In the genomic region with DNA sequence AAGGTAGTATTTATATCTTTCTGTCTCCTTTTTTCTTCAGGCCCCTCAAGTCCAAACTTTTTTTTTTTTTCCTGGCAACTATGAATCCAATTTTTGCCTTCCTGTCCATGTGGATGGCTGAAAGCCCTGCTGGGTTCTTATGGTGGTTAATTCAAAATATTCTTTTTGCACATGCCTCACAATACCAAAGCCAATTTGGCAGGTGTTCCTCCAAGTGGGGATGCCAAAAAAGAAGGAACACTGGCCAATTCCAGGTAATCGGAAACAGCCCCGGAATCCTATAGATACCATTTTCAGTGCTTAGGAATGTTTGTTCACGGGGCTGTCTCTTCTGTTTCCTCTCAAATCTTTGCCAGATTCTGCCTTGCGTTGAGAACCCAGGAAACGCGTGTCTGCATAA, we compare ENCODE assay signal across 25 mouse cellular contexts.
A peak's percentile ranks its signal among the peaks of the same experiment; 100 is the strongest.
DNase-seq lines count a peak whose midpoint lies in the region; ATAC-seq and TF ChIP-seq lines count a peak whose summit lies in the region.
"Had no signal": no experiment of that assay in that cellular context is flagged by ENCODE, and none has a peak within 500 bp of the region (broad histone marks: within the 10 kb centered on the region; RNA-seq: fewer than 3 reads in every experiment).

No protein-coding gene starts in this region.

- H3K27me3 ChIP-seq in cerebellum, adult 2 months (ENCODE audit: control insufficient read depth, insufficient read depth, low read length), result no peaks in the 10 kb centered on the region; the same call in 1 of the 2 replicates
- no peaks in the 10 kb centered on the region for H3K27me3 ChIP-seq in hindbrain, postnatal 0 days (ENCODE audit: insufficient read depth, low read length)
- no peaks in the 10 kb centered on the region for H3K27me3 ChIP-seq in hindbrain, embryonic 14.5 days (ENCODE audit: control insufficient read depth, insufficient read depth, low read length)
- H3K27me3 ChIP-seq: embryonic facial prominence, embryonic 12.5 days; heart, embryonic 15.5 days; hindbrain, embryonic 12.5 days; limb, embryonic 12.5 days; liver, embryonic 15.5 days; neural tube, embryonic 12.5 days had no signal

- H3K4me2 ChIP-seq in hindbrain, postnatal 0 days (ENCODE audit: low read depth, low read length), result no peak overlapping the region
- no peak overlapping the region for H3K4me2 ChIP-seq in hindbrain, embryonic 14.5 days (replicated peaks)
- H3K4me2 ChIP-seq: embryonic facial prominence, embryonic 12.5 days; heart, embryonic 15.5 days; hindbrain, embryonic 12.5 days; limb, embryonic 12.5 days; liver, embryonic 15.5 days; lung, embryonic 14.5 days; neural tube, embryonic 12.5 days had no signal

- no peaks in the 10 kb centered on the region for H3K36me3 ChIP-seq in hindbrain, postnatal 0 days (ENCODE audit: insufficient read depth, low read length)
- H3K36me3 ChIP-seq in hindbrain, embryonic 14.5 days (replicated peaks; ENCODE audit: control insufficient read depth, insufficient read depth), result no peaks in the 10 kb centered on the region
- H3K36me3 ChIP-seq: embryonic facial prominence, embryonic 12.5 days; G1E; heart, embryonic 10.5 days; heart, embryonic 15.5 days; hindbrain, embryonic 12.5 days; limb, embryonic 12.5 days; liver, embryonic 15.5 days; midbrain, embryonic 10.5 days; neural tube, embryonic 12.5 days had no signal

- no peak overlapping the region for H3K9ac ChIP-seq in hindbrain, postnatal 0 days (replicated peaks; ENCODE audit: low read length)
- H3K9ac ChIP-seq in hindbrain, embryonic 14.5 days, result no peak overlapping the region
- H3K9ac ChIP-seq: embryonic facial prominence, embryonic 12.5 days; heart, embryonic 15.5 days; hindbrain, embryonic 12.5 days; limb, embryonic 12.5 days; liver, embryonic 15.5 days; lung, embryonic 14.5 days; neural tube, embryonic 12.5 days had no signal

- peaks cover 8% of the 10 kb centered on the region; the same call in 1 of the 2 replicates for H3K4me1 ChIP-seq in cerebellum, adult 2 months (ENCODE audit: control insufficient read depth, insufficient read depth, low read length)
- H3K4me1 ChIP-seq in hindbrain, postnatal 0 days (ENCODE audit: insufficient read depth, low read length), result no peaks in the 10 kb centered on the region
- H3K4me1 ChIP-seq in hindbrain, embryonic 14.5 days (replicated peaks; ENCODE audit: control insufficient read depth, insufficient read depth, low read length), result no peaks in the 10 kb centered on the region
- H3K4me1 ChIP-seq: embryonic facial prominence, embryonic 12.5 days; heart, embryonic 10.5 days; heart, embryonic 15.5 days; hindbrain, embryonic 12.5 days; limb, embryonic 12.5 days; liver, embryonic 15.5 days; neural tube, embryonic 12.5 days had no signal

- no peak for TF ChIP-seq POLR2A in cerebellum, adult 2 months (IDR thresholded peaks at IDR 0.05; ENCODE audit: borderline replicate concordance, insufficient read depth, low read length)

- no peak for TF ChIP-seq CTCF in cerebellum, adult 2 months (IDR thresholded peaks at IDR 0.05; ENCODE audit: borderline replicate concordance, insufficient read depth, low read depth, low read length)
- TF ChIP-seq CTCF in hindbrain, postnatal 0 days (IDR thresholded peaks at IDR 0.05; ENCODE audit: low read depth), result no peak

- WGBS in cerebellum, adult 2 months, result 6% methylated on average over 6 of the region's 6 CpGs
- WGBS in hindbrain, postnatal 0 days, result 71% methylated on average over 6 of the region's 6 CpGs
- WGBS in hindbrain, embryonic 14.5 days, result 84% methylated on average over 6 of the region's 6 CpGs

- ATAC-seq in hindbrain, postnatal 0 days, result no peak
- ATAC-seq in hindbrain, embryonic 14.5 days (ENCODE audit: low FRiP score), result no peak
- ATAC-seq: intestine, postnatal 0 days; midbrain, embryonic 16.5 days had no signal

- H3K27ac ChIP-seq in cerebellum, adult 2 months (ENCODE audit: insufficient read depth, low read length), result no peak overlapping the region
- H3K27ac ChIP-seq in hindbrain, postnatal 0 days, result no peak overlapping the region
- no peak overlapping the region for H3K27ac ChIP-seq in hindbrain, embryonic 14.5 days
- H3K27ac ChIP-seq: embryonic facial prominence, embryonic 12.5 days; heart, embryonic 10.5 days; heart, embryonic 15.5 days; hindbrain, embryonic 12.5 days; limb, embryonic 12.5 days; liver, embryonic 15.5 days; midbrain, embryonic 10.5 days; neural tube, embryonic 12.5 days had no signal

- H3K4me3 ChIP-seq in cerebellum, adult 2 months (replicated peaks; ENCODE audit: insufficient read depth, low read depth, low read length), result no peak overlapping the region
- no peak overlapping the region for H3K4me3 ChIP-seq in hindbrain, postnatal 0 days (ENCODE audit: low read length)
- H3K4me3 ChIP-seq in hindbrain, embryonic 14.5 days (replicated peaks; ENCODE audit: low read length), result no peak overlapping the region
- H3K4me3 ChIP-seq: embryonic facial prominence, embryonic 12.5 days; heart, embryonic 10.5 days; heart, embryonic 15.5 days; hindbrain, embryonic 12.5 days; limb, embryonic 12.5 days; liver, embryonic 15.5 days; midbrain, embryonic 10.5 days; myocyte; neural tube, embryonic 12.5 days had no signal

- no peaks in the 10 kb centered on the region for H3K9me3 ChIP-seq in hindbrain, postnatal 0 days (ENCODE audit: low read length)
- H3K9me3 ChIP-seq in hindbrain, embryonic 14.5 days (ENCODE audit: control insufficient read depth, low read length), result 0 out of 2 replicates have a peak, but pooled peaks cover 3% of the 10 kb centered on the region
- H3K9me3 ChIP-seq: embryonic facial prominence, embryonic 12.5 days; liver, embryonic 15.5 days had no signal

- peak; percentile 21 to 63 for DNase-seq in cerebellum, adult 2 months
- no peak for DNase-seq in cerebellum, adult 11 months
- peak; percentile 47 for DNase-seq in hindbrain, postnatal 0 days (ENCODE audit: low spot score)
- DNase-seq in hindbrain, embryonic 14.5 days (ENCODE audit: low spot score), result no peak
- peak; percentile 9 for DNase-seq in cerebellum, adult 9-10 months
- peak; percentile 15 for DNase-seq in telencephalon, adult 2 months (ENCODE audit: low read depth, low spot score)
- DNase-seq in gastrocnemius, postnatal 4 days (ENCODE audit: low spot score in 2 of 2), result no peak
- DNase-seq: adrenal gland, adult 8-10 months; gastrocnemius, postnatal 14 days; kidney, adult 9 months; kidney, postnatal 10 days; lung, embryonic 14.5 days; lung, postnatal 14 days had no signal

Comparison
In these comparisons a context has a peak if more than half of its experiments do, and no peak if none do; other contexts are left out.
1. DNase-seq: peak in cerebellum, adult 2 months (2 of 2), hindbrain, postnatal 0 days (single experiment), cerebellum, adult 9-10 months (single experiment) and telencephalon, adult 2 months (single experiment); none in cerebellum, adult 11 months (single experiment), hindbrain, embryonic 14.5 days (single experiment) and gastrocnemius, postnatal 4 days (0 of 2).